Mouse (Mus musculus): Measurements from ENCODE around the gene Ttc39d.

- TF ChIP-seq CTCF (IDR thresholded peaks at IDR 0.05; ENCODE audit: low read depth), result no peak
- TF ChIP-seq EP300 (IDR thresholded peaks at IDR 0.05; ENCODE audit: low read depth), result no peak
Measured at GRCm38 (mm10) chr17:80180468-80180867, 26.8 kb upstream of the Ttc39d start.
